Mouse (Mus musculus) ES-Bruce4 (cell line): ENCODE measurements around the gene Aldh4a1. TPM values are rescaled to one million over a fixed set of nuclear protein-coding genes. Genes with fewer than 3 reads are reported as not detected.

Experiments used
- H3K27ac ChIP-seq: 2 replicates; pipeline ENCODE4 v1.5.1; 2012; ENCODE audit warnings: low read length, inconsistent platforms; ENCODE audit not compliant: insufficient read depth
- H3K27me3 ChIP-seq: 2 replicates; pipeline ENCODE4 v1.6.1; 2012; ENCODE audit warnings: mild to moderate bottlenecking, low read length, inconsistent platforms; ENCODE audit not compliant: control insufficient read depth, poor library complexity, insufficient read depth, severe bottlenecking
- H3K36me3 ChIP-seq: 2 replicates; pipeline ENCODE4 v1.6.1; 2012; ENCODE audit warnings: inconsistent platforms, mild to moderate bottlenecking, low read length, moderate library complexity; ENCODE audit not compliant: control insufficient read depth, poor library complexity, insufficient read depth, severe bottlenecking
- H3K4me1 ChIP-seq: one replicate; pipeline ENCODE4 v1.8.1; 2011; ENCODE audit warnings: low read length; ENCODE audit not compliant: control insufficient read depth, insufficient read depth
- H3K4me3 ChIP-seq: 2 replicates; pipeline ENCODE4 v1.5.1; 2011; ENCODE audit warnings: low read depth, mild to moderate bottlenecking, low read length
- H3K9ac ChIP-seq: 2 replicates; pipeline ENCODE4 v1.6.1; 2012; ENCODE audit warnings: low read depth, mild to moderate bottlenecking, inconsistent platforms; ENCODE audit not compliant: poor library complexity, severe bottlenecking
- H3K9me3 ChIP-seq: replicated peaks from 2 replicates; pipeline ENCODE4 v1.6.1; 2012; ENCODE audit warnings: mild to moderate bottlenecking, low read length, inconsistent platforms; ENCODE audit not compliant: control insufficient read depth, poor library complexity, insufficient read depth, severe bottlenecking
- CTCF ChIP-seq: IDR thresholded peaks from one replicate; pipeline ENCODE4 v1.8.1; 2011; ENCODE audit warnings: low read depth, low read length
- EP300 ChIP-seq: IDR thresholded peaks from 2 replicates; pipeline ENCODE4 v1.6.1; 2011; ENCODE audit warnings: low read depth, low read length; ENCODE audit not compliant: insufficient read depth
- POLR2A ChIP-seq: IDR thresholded peaks from one replicate; pipeline ENCODE4 v1.8.1; 2011; ENCODE audit warnings: low read length; ENCODE audit not compliant: insufficient read depth
- polyA plus RNA-seq: library from polyadenylated mRNA; stranded (reverse); fragments of >200 nt; gene quantifications from 2 replicates; pipeline ENCODE4 v1.2.4, GENCODE M21; 2011; ENCODE audit warnings: low read depth; ENCODE audit not compliant: missing spikeins, insufficient read depth, insufficient read length

The Aldh4a1 gene
- polyA plus RNA-seq, 1 experiment = 30.9 TPM

- H3K27ac ChIP-seq = no peak overlapping the region
- peaks cover 16% of the 10 kb centered on the region for H3K4me1 ChIP-seq
- no peak overlapping the region for H3K4me3 ChIP-seq
- H3K27me3 ChIP-seq = no peaks in the 10 kb centered on the region
- no peak for TF ChIP-seq CTCF
- TF ChIP-seq EP300 = 0 out of 2 replicates have a peak, but pooled peaks have one; percentile 4
- no peak overlapping the region for H3K9ac ChIP-seq
- H3K9me3 ChIP-seq = no peaks in the 10 kb centered on the region
- H3K36me3 ChIP-seq = no peaks in the 10 kb centered on the region
These were observed 35.3 kb upstream of the Aldh4a1 start for GRCm38 (mm10) chr4:139587370-139587769.

GRCm38 (mm10) chr4:139587773-139588172 lies 34.9 kb upstream of the Aldh4a1 start:
- Histone ChIP-seq H3K4me1 (peaks cover 16% of the 10 kb centered on the region), H3K4me3 (no peak overlapping the region), H3K9ac (no peak overlapping the region), H3K36me3 (no peaks in the 10 kb centered on the region), H3K9me3 (no peaks in the 10 kb centered on the region), H3K27me3 (no peaks in the 10 kb centered on the region), H3K27ac (no peak overlapping the region)
- TF ChIP-seq EP300 (no peak), POLR2A (no peak)

DNA sequence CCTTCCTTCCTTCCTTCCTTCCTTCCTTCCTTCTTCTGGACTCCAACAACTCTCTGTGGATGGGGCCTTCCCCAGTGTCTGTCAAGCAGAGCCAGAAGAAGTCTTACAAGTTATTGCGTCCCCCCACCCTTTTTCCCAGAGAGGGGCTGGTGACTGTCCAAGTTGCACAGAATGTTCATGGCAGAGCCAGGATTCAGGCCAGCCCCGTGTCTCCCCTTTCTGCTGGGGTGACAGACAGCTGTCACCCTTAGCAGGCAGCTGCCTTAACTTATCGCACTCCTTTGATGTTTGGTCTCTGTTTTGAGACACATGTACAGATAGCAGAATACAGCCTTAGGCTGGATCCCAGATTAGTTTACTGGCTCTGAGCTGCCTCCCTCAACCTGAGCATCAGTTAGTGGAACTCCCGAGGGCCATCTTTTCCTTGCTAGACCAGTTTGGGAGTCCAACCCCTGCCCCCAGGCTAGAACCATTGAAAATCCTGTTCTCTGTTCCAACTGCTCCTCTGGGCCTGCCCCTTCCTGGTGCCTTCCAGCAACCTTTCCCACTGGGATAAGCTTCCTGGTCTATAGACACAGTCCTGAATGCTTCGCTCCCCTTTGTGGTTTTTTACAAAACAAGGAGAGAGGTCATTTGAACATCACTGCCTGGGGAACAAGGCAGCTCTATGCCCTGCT lies 33.2 kb upstream of the Aldh4a1 start:
- Histone ChIP-seq H3K27me3 (no peaks in the 10 kb centered on the region), H3K4me3 (no peak overlapping the region), H3K27ac (peak overlapping the region; percentile 50), H3K9ac (no peak overlapping the region), H3K4me1 (peaks cover 24% of the 10 kb centered on the region), H3K9me3 (no peaks in the 10 kb centered on the region), H3K36me3 (no peaks in the 10 kb centered on the region)
- peak; percentile 91 for TF ChIP-seq EP300
- no peak for TF ChIP-seq POLR2A

DNA sequence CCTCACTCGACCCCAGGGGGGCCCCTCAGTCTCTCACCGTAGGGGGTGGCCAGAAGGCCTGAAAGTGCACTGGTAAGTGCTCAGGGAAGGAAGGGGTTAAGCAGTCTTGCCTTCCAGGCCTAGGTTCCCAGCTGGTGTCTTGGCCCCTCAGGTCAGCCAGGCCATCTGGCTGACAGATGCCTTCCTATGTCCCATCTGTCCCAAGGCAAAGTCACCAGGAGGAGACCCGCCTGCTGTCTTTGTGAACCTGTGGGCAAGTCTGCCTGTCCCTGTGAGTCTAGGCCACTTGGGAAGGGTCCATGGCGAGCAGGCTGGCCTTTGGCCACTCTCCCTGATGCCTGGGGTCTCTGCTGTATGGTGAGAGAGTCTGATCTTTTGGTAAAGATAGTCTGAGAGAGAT lies 32.2 kb upstream of the Aldh4a1 start:
- no peaks in the 10 kb centered on the region for H3K9me3 ChIP-seq
- no peaks in the 10 kb centered on the region for H3K36me3 ChIP-seq
- peaks cover 30% of the 10 kb centered on the region for H3K4me1 ChIP-seq
- H3K27ac ChIP-seq = peak overlapping the region; percentile 50; the same call in 1 of the 2 replicates
- TF ChIP-seq EP300 (peak; percentile 95), POLR2A (no peak)
- no peak overlapping the region for H3K4me3 ChIP-seq
- no peak overlapping the region for H3K9ac ChIP-seq
- no peaks in the 10 kb centered on the region for H3K27me3 ChIP-seq

DNA sequence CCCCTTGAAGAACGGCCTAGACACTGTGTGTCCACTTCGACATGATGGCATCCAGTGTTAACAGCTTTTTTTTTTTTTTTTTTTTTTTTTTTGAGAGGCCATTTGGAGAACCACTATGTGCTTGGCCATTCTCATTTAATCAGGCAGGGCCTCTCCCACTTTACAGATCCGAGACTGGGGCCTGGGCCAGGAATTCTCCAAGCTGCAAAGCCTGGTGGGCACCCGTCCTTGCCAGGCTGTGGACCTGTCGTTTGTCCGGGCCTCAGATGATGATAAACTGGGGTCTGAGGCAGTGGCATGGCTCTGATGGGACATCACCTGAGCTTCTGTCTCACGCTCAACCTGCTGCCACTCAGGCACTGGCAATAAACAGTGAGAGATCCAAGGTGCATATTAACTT lies 29.8 kb upstream of the Aldh4a1 start:
- H3K36me3 ChIP-seq = no peaks in the 10 kb centered on the region
- no peaks in the 10 kb centered on the region for H3K27me3 ChIP-seq
- peak overlapping the region; percentile 23 for H3K27ac ChIP-seq
- no peaks in the 10 kb centered on the region for H3K9me3 ChIP-seq
- TF ChIP-seq CTCF = no peak
- TF ChIP-seq POLR2A = no peak
- TF ChIP-seq EP300 = no peak
- H3K4me3 ChIP-seq = no peak overlapping the region
- peaks cover 33% of the 10 kb centered on the region for H3K4me1 ChIP-seq
- H3K9ac ChIP-seq = no peak overlapping the region

- Histone ChIP-seq H3K4me3 (no peak overlapping the region), H3K36me3 (no peaks in the 10 kb centered on the region), H3K9ac (no peak overlapping the region), H3K9me3 (no peaks in the 10 kb centered on the region), H3K4me1 (peaks cover 33% of the 10 kb centered on the region), H3K27ac (peak overlapping the region; percentile 23; the same call in 1 of the 2 replicates), H3K27me3 (no peaks in the 10 kb centered on the region)
- no peak for TF ChIP-seq POLR2A
- TF ChIP-seq EP300 = no peak
- no peak for TF ChIP-seq CTCF
These were observed 29.3 kb upstream of the Aldh4a1 start for GRCm38 (mm10) chr4:139593383-139593782.
